Mouse (Mus musculus) liver, embryonic 13.5 days (tissue): Measurements from ENCODE around the gene Lipc. TPM values are rescaled to one million over a fixed set of nuclear protein-coding genes. Genes with fewer than 3 reads are reported as not detected.

Experiments
- ATAC-seq: fragments of 200-750 bp; cut with Nextera tagmentation; 2 replicates; pipeline ENCODE4 v1.8.0; 2017; ENCODE audit warnings: low read depth, mild to moderate bottlenecking, moderate number of reproducible peaks, moderate library complexity
- DNase-seq: peaks from one replicate; pipeline ENCODE4 v3.0.0; 2022
- H3K27ac ChIP-seq: fragments of 300-500 bp; sonication (generic); 2 replicates; pipeline ENCODE4 v1.5.1; 2015; ENCODE audit warnings: moderate library complexity, mild to moderate bottlenecking, inconsistent platforms
- H3K27me3 ChIP-seq: fragments of 300-500 bp; sonication (generic); 2 replicates; pipeline ENCODE4 v1.6.1; 2015; ENCODE audit warnings: mild to moderate bottlenecking, inconsistent platforms
- H3K36me3 ChIP-seq: fragments of 300-500 bp; sonication (generic); 2 replicates; pipeline ENCODE4 v1.6.1; 2015; ENCODE audit warnings: mild to moderate bottlenecking, inconsistent platforms
- H3K4me1 ChIP-seq: fragments of 300-500 bp; sonication (generic); replicated peaks from 2 replicates; pipeline ENCODE4 v1.6.1; 2015; ENCODE audit warnings: inconsistent platforms
- H3K4me2 ChIP-seq: fragments of 300-500 bp; sonication (generic); 2 replicates; pipeline ENCODE4 v1.6.1; 2015; ENCODE audit warnings: inconsistent platforms, mild to moderate bottlenecking, moderate library complexity
- H3K4me3 ChIP-seq: fragments of 300-500 bp; sonication (generic); replicated peaks from 2 replicates; pipeline ENCODE4 v1.5.1; 2015; ENCODE audit warnings: mild to moderate bottlenecking, inconsistent platforms
- H3K9ac ChIP-seq: fragments of 300-500 bp; sonication (generic); 2 replicates; pipeline ENCODE4 v1.6.1; 2015; ENCODE audit warnings: mild to moderate bottlenecking, inconsistent platforms
- H3K9me3 ChIP-seq: fragments of 300-500 bp; sonication (generic); replicated peaks from 2 replicates; pipeline ENCODE4 v1.6.1; 2016; ENCODE audit warnings: inconsistent platforms
- WGBS: fragments of 180-500 bp; shearing (Covaris S2); methylation state at CpG from one replicate; pipeline ENCODE4 v1.1.7; 2015; ENCODE audit not compliant: insufficient replicate concordance; 5-methylcytosine and 5-hydroxymethylcytosine counted together
- polyA plus RNA-seq: library from polyadenylated mRNA; unstranded; fragments of >200 nt; fragmentation: Nextera tagmentation; extraction: Ambion mirVana; gene quantifications from 2 replicates; pipeline ENCODE4 v1.2.1, GENCODE M21; 2015

Gene Lipc
- polyA plus RNA-seq, 1 experiment from 2014 or later = 19.7 TPM

GRCm38 (mm10) chr9:70929840-70930640 lies 22.0 kb downstream of the Lipc start:
- Histone ChIP-seq H3K4me1 (peaks cover 63% of the 10 kb centered on the region), H3K36me3 (0 out of 2 replicates have a peak, but pooled peaks cover 1% of the 10 kb centered on the region), H3K9ac (0 out of 2 replicates have a peak overlapping the region, but pooled peaks have one; percentile 22), H3K27ac (peak overlapping the region; percentile 74), H3K4me2 (no peak overlapping the region), H3K27me3 (no peaks in the 10 kb centered on the region), H3K4me3 (no peak overlapping the region), H3K9me3 (no peaks in the 10 kb centered on the region)
- WGBS = 51% methylated on average over 15 of the region's 15 CpGs
- DNase-seq (peak; percentile 48), ATAC-seq (no peak)

- H3K4me2 ChIP-seq = no peak overlapping the region
- H3K9ac ChIP-seq = no peak overlapping the region
- peak overlapping the region; percentile 97 for H3K27ac ChIP-seq
- no peaks in the 10 kb centered on the region for H3K27me3 ChIP-seq
- no peak overlapping the region for H3K4me3 ChIP-seq
- H3K36me3 ChIP-seq = 0 out of 2 replicates have a peak, but pooled peaks cover 4% of the 10 kb centered on the region
- DNase-seq (no peak), ATAC-seq (no peak)
- no peaks in the 10 kb centered on the region for H3K9me3 ChIP-seq
- 76% methylated on average over 1 of the region's 1 CpGs for WGBS
- H3K4me1 ChIP-seq = peaks cover 78% of the 10 kb centered on the region
Observed at GRCm38 (mm10) chr9:70928472-70928871, 23.6 kb downstream of the Lipc start.

GRCm38 (mm10) chr9:70927701-70928100 lies 24.3 kb downstream of the Lipc start:
- peaks cover 85% of the 10 kb centered on the region for H3K4me1 ChIP-seq
- H3K27ac ChIP-seq = peak overlapping the region; percentile 97
- H3K36me3 ChIP-seq = 0 out of 2 replicates have a peak, but pooled peaks cover 4% of the 10 kb centered on the region
- DNase-seq = no peak
- no peak overlapping the region for H3K4me2 ChIP-seq
- ATAC-seq = no peak
- no peaks in the 10 kb centered on the region for H3K27me3 ChIP-seq
- peak overlapping the region; percentile 80 for H3K9ac ChIP-seq
- no peaks in the 10 kb centered on the region for H3K9me3 ChIP-seq
- no peak overlapping the region for H3K4me3 ChIP-seq

GRCm38 (mm10) chr9:70926820-70927588 lies 25.0 kb downstream of the Lipc start:
- Histone ChIP-seq H3K9ac (peak overlapping the region; percentile 80), H3K9me3 (no peaks in the 10 kb centered on the region), H3K27me3 (no peaks in the 10 kb centered on the region), H3K4me2 (peak overlapping the region; percentile 61), H3K36me3 (0 out of 2 replicates have a peak, but pooled peaks cover 4% of the 10 kb centered on the region), H3K27ac (peak overlapping the region; percentile 97), H3K4me3 (peak overlapping the region; percentile 19), H3K4me1 (peaks cover 92% of the 10 kb centered on the region)
- 22% methylated on average over 6 of the region's 6 CpGs for WGBS
- ATAC-seq = peak; percentile 90
- peak; percentile 73 for DNase-seq

GRCm38 (mm10) chr9:70925225-70925624 lies 26.8 kb downstream of the Lipc start:
- DNase-seq (no peak), ATAC-seq (no peak)
- Histone ChIP-seq H3K4me3 (no peak overlapping the region), H3K4me2 (no peak overlapping the region), H3K9ac (peak overlapping the region; percentile 72), H3K36me3 (0 out of 2 replicates have a peak, but pooled peaks cover 4% of the 10 kb centered on the region), H3K9me3 (no peaks in the 10 kb centered on the region), H3K27me3 (no peaks in the 10 kb centered on the region), H3K4me1 (peaks cover 97% of the 10 kb centered on the region), H3K27ac (peak overlapping the region; percentile 97)
- WGBS = 87% methylated on average over 6 of the region's 6 CpGs

- H3K9me3 ChIP-seq = no peaks in the 10 kb centered on the region
- 0 out of 2 replicates have a peak, but pooled peaks cover 4% of the 10 kb centered on the region for H3K36me3 ChIP-seq
- ATAC-seq (no peak), DNase-seq (no peak)
- H3K27ac ChIP-seq = peak overlapping the region; percentile 97
- H3K4me1 ChIP-seq = peaks cover 98% of the 10 kb centered on the region
- H3K9ac ChIP-seq = no peak overlapping the region
- H3K4me2 ChIP-seq = no peak overlapping the region
- no peaks in the 10 kb centered on the region for H3K27me3 ChIP-seq
- H3K4me3 ChIP-seq = no peak overlapping the region
- 82% methylated on average over 3 of the region's 3 CpGs for WGBS
Observed at GRCm38 (mm10) chr9:70924763-70925162, 27.3 kb downstream of the Lipc start.

- WGBS = 13% methylated on average over 7 of the region's 7 CpGs
- ATAC-seq = peak; percentile 91
- Histone ChIP-seq H3K27me3 (no peaks in the 10 kb centered on the region), H3K4me3 (peak overlapping the region; percentile 34), H3K9me3 (no peaks in the 10 kb centered on the region), H3K27ac (peak overlapping the region; percentile 97), H3K4me2 (peak overlapping the region; percentile 71), H3K4me1 (peaks cover 99% of the 10 kb centered on the region), H3K36me3 (0 out of 2 replicates have a peak, but pooled peaks cover 4% of the 10 kb centered on the region), H3K9ac (peak overlapping the region; percentile 76)
- peak; percentile 83 for DNase-seq
Observed at GRCm38 (mm10) chr9:70921781-70922565, 30.1 kb downstream of the Lipc start.

GRCm38 (mm10) chr9:70921132-70921531 lies 30.9 kb downstream of the Lipc start:
- 24% methylated on average over 3 of the region's 3 CpGs for WGBS
- H3K36me3 ChIP-seq = 0 out of 2 replicates have a peak, but pooled peaks cover 4% of the 10 kb centered on the region
- no peak for ATAC-seq
- H3K27me3 ChIP-seq = no peaks in the 10 kb centered on the region
- H3K9ac ChIP-seq = peak overlapping the region; percentile 76
- peak overlapping the region; percentile 71; the same call in 1 of the 2 replicates for H3K4me2 ChIP-seq
- H3K4me3 ChIP-seq = no peak overlapping the region
- peak overlapping the region; percentile 97 for H3K27ac ChIP-seq
- DNase-seq = no peak
- H3K4me1 ChIP-seq = peaks cover 99% of the 10 kb centered on the region
- H3K9me3 ChIP-seq = no peaks in the 10 kb centered on the region

GRCm38 (mm10) chr9:70919271-70919670 lies 32.8 kb downstream of the Lipc start:
- DNase-seq = no peak
- Histone ChIP-seq H3K9ac (0 out of 2 replicates have a peak overlapping the region, but pooled peaks have one; percentile 14), H3K4me1 (peaks cover 100% of the 10 kb centered on the region)

GRCm38 (mm10) chr9:70916516-70916915 lies 35.5 kb downstream of the Lipc start:
- H3K4me1 ChIP-seq = peaks cover 99% of the 10 kb centered on the region

More at GRCm38 (mm10) chr9:70919271-70919670, 32.8 kb downstream of the Lipc start:
- Histone ChIP-seq H3K27me3 (no peaks in the 10 kb centered on the region), H3K27ac (peak overlapping the region; percentile 97), H3K36me3 (no peaks in the 10 kb centered on the region), H3K9me3 (no peaks in the 10 kb centered on the region), H3K4me2 (no peak overlapping the region), H3K4me3 (no peak overlapping the region)
- 82% methylated on average over 3 of the region's 3 CpGs for WGBS
- ATAC-seq = no peak

More at GRCm38 (mm10) chr9:70916516-70916915, 35.5 kb downstream of the Lipc start:
- ATAC-seq = no peak
- Histone ChIP-seq H3K36me3 (no peaks in the 10 kb centered on the region), H3K27ac (peak overlapping the region; percentile 97), H3K27me3 (no peaks in the 10 kb centered on the region), H3K9me3 (no peaks in the 10 kb centered on the region), H3K9ac (peak overlapping the region; percentile 63), H3K4me3 (no peak overlapping the region), H3K4me2 (no peak overlapping the region)
- WGBS = 49% methylated on average over 7 of the region's 7 CpGs
- no peak for DNase-seq
